Mouse (Mus musculus): Measurements from ENCODE around the gene Steap1. TPM values are rescaled to one million over a fixed set of nuclear protein-coding genes. Genes with fewer than 3 reads are reported as not detected.

Gene Steap1
- polyA plus RNA-seq (2014; fragmentation: Nextera tagmentation; extraction: Ambion mirVana), result 4.5 and 4.8 TPM in 2 replicates

DNA sequence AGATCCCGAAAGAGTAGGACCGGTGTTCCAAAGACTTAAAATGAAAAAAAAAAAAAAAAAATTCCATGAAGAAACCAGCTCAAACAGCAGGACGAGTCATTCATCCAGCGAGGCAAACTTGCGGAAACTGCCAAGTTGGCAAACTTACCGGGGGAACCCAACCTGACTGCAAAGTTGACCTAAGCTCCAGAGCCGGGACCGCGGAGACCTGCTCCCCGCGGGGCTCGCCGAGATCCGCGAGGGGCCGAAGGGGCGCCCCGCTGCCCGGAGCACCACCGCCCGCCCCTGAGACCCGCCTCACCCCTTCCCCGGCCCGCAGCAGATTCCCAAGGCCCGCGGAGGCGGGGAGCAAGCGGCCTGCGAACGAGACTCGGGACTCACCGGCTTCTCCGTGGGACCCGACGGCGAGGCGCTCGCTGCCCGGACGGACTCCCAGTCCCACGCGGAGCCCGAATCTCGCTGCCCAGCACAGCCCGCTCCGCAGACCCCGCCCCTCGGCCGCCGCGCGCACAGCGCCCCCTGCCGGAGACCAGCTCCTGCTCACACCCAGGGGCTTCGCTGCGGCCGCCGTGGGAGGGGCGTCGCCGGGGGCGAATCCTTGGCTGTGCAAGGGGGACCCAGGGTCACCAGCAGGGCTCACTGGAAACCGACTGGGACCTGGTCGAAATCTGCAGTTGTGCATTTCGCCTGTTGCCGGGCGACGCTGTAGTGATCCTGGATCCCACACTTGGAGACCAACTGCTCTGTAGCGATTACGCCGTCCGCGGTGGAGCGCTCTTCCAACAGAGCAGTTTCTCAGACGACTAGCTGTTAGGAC lies at the start of gene Steap1:
Steap1 (minus strand) TSS at position 461 of the 817 bp plus-strand sequence.
- under 1% methylated on average over 74 of the region's 75 CpGs for whole genome bisulfite sequencing
- Histone ChIP-seq H3K27me3 (ENCODE audit: control insufficient read depth, insufficient read depth, low read length) (no peaks in the 10 kb centered on the region; the same call in 1 of the 2 replicates), H3K4me3 (ENCODE audit: low read depth, low read length) (peak within 1 kb of the TSS; percentile 46), H3K36me3 (ENCODE audit: control insufficient read depth, insufficient read depth, low read length) (no peaks in the 10 kb centered on the region), H3K9ac (ENCODE audit: low read length) (peak within 1 kb of the TSS; percentile 57), H3K4me1 (replicated peaks; ENCODE audit: control insufficient read depth, insufficient read depth, low read length) (peaks cover 4% of the 10 kb centered on the region; the same call in 1 of the 2 replicates), H3K9me3 (ENCODE audit: control insufficient read depth, low read length) (no peaks in the 10 kb centered on the region), H3K27ac (ENCODE audit: low read depth, low read length) (no peak within 1 kb of the TSS), H3K4me2 (ENCODE audit: low read depth, low read length, severe bottlenecking) (peak within 1 kb of the TSS; percentile 65)
- DNase-seq (ENCODE audit: low spot score) (peak; percentile 97), ATAC-seq (replicated peaks; ENCODE audit: low FRiP score) (peak; percentile 98)

DNA sequence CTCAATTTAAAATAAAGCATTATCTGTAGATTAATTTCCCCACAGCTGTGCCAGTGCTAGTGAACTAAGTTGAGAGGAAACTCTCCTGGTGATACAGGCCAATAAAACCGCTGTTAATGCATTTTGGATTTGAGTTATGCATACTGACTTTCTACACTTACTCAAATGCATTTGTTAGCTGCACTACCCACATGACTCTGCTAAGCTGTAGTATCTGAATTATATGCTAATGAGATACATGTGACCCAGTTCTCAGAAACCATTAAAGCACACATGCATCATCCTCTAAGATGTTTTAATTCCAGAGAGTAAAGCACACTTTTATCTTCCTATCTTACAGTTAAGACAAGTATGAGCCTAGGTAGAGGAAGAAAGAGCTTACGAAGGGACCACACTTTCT lies 38.0 kb upstream of the Steap1 start:
- H3K27me3 ChIP-seq (ENCODE audit: control insufficient read depth, insufficient read depth, low read length), result no peaks in the 10 kb centered on the region
- no peak overlapping the region for H3K9ac ChIP-seq (ENCODE audit: low read length)
- no peak overlapping the region for H3K4me3 ChIP-seq (ENCODE audit: low read depth, low read length)
- ATAC-seq (replicated peaks; ENCODE audit: low FRiP score) (no peak), DNase-seq (ENCODE audit: low spot score) (no peak)
- no peaks in the 10 kb centered on the region for H3K9me3 ChIP-seq (ENCODE audit: control insufficient read depth, low read length)
- no peaks in the 10 kb centered on the region for H3K4me1 ChIP-seq (replicated peaks; ENCODE audit: control insufficient read depth, insufficient read depth, low read length)
- no peak overlapping the region for H3K27ac ChIP-seq (ENCODE audit: low read depth, low read length)
- no peaks in the 10 kb centered on the region for H3K36me3 ChIP-seq (ENCODE audit: control insufficient read depth, insufficient read depth, low read length)
- H3K4me2 ChIP-seq (ENCODE audit: low read depth, low read length, severe bottlenecking), result no peak overlapping the region
- WGBS, result 84% methylated on average over 2 of the region's 2 CpGs

DNA sequence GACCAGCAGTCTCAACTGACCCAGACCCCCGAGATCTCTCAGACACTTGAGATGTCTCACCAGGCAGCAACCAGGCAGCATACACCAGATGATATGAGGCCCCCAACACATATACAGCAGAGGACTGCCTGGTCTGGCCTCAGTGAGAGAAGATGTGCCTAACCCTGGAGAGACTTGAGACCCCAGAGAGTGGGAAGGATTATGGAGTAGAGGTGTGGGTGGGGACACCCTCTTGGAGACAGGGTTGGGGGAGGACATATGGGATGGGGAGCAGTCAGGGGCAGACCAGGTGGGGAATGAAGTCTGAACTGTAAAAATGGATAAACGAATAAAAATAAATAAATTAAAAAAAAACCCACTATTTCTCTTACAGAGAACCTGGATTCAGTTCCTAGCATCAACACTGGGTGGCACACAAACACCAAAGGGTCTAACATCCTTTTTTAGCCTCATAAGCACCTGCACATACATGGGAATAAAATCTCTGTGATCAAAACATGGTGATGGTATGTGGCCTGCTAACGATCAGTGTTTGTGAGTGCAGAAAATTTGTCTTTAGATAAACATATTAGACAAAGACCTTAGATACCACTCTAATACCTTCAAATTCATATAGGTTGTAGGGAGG lies 7.4 kb upstream of the Steap1 start:
- no peak overlapping the region for H3K27ac ChIP-seq (ENCODE audit: low read depth, low read length)
- ATAC-seq (replicated peaks; ENCODE audit: low FRiP score) (no peak; the same call in 1 of the 2 replicates), DNase-seq (ENCODE audit: low spot score) (no peak)
- H3K36me3 ChIP-seq (ENCODE audit: control insufficient read depth, insufficient read depth, low read length), result no peaks in the 10 kb centered on the region
- no peaks in the 10 kb centered on the region for H3K9me3 ChIP-seq (ENCODE audit: control insufficient read depth, low read length)
- no peak overlapping the region for H3K9ac ChIP-seq (ENCODE audit: low read length)
- no peaks in the 10 kb centered on the region for H3K27me3 ChIP-seq (ENCODE audit: control insufficient read depth, insufficient read depth, low read length)
- WGBS, result 74% methylated on average over 3 of the region's 3 CpGs
- H3K4me3 ChIP-seq (ENCODE audit: low read depth, low read length), result no peak overlapping the region
- no peak overlapping the region for H3K4me2 ChIP-seq (ENCODE audit: low read depth, low read length, severe bottlenecking)
- no peaks in the 10 kb centered on the region for H3K4me1 ChIP-seq (replicated peaks; ENCODE audit: control insufficient read depth, insufficient read depth, low read length)

DNA sequence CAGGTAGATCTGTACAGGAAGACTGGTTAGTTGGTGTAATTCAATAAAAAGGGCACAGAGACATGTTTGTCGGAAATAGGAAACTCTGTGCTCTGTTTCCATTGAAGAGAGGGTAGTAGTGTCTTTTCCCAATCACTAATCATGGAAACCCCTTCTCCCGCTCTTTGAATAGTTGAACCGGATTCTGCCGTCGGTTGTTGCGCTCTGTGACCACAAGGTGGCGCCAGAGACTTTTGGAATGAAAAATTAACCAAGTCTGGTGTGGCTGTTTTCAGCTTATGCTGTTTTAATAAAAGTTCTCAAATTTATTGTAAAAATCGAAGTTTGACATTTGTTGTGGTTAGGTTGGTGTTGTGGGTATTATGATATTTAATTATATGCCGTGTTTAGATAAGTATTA lies 5.9 kb upstream of the Steap1 start:
- H3K27ac ChIP-seq (ENCODE audit: low read depth, low read length), result no peak overlapping the region
- H3K36me3 ChIP-seq (ENCODE audit: control insufficient read depth, insufficient read depth, low read length), result no peaks in the 10 kb centered on the region
- H3K9ac ChIP-seq (ENCODE audit: low read length), result no peak overlapping the region
- no peaks in the 10 kb centered on the region for H3K4me1 ChIP-seq (replicated peaks; ENCODE audit: control insufficient read depth, insufficient read depth, low read length)
- 1% methylated on average over 9 of the region's 9 CpGs for WGBS
- ATAC-seq (replicated peaks; ENCODE audit: low FRiP score) (no peak; the same call in 1 of the 2 replicates), DNase-seq (ENCODE audit: low spot score) (peak; percentile 78)
- no peak overlapping the region for H3K4me2 ChIP-seq (ENCODE audit: low read depth, low read length, severe bottlenecking)
- H3K27me3 ChIP-seq (ENCODE audit: control insufficient read depth, insufficient read depth, low read length), result no peaks in the 10 kb centered on the region
- no peaks in the 10 kb centered on the region for H3K9me3 ChIP-seq (ENCODE audit: control insufficient read depth, low read length)
- H3K4me3 ChIP-seq (ENCODE audit: low read depth, low read length), result no peak overlapping the region

DNA sequence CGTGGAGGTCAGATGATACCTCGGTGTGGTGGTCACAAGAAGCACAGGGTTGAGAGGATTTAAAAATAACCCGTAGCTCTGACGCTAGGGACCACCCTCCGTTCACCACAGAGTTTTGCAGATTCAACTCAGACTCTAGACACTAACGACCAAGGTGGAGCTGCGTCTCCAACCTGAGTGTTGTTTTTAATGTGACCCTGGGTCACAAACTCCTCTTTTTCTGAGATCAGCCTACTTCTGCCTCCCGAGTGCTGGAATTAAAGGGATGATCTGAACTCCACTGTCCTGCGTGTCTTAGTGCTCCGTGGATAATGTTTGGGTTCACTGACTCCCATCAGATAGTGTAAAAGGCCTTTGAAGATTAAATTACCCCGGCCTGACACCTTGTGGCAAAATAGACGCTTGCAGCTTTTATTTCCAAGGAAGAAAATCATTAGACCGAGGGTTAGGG lies 671 bp upstream of the Steap1 start:
- under 1% methylated on average over 13 of the region's 13 CpGs for WGBS
- Histone ChIP-seq H3K4me2 (ENCODE audit: low read depth, low read length, severe bottlenecking) (peak overlapping the region; percentile 65), H3K9ac (ENCODE audit: low read length) (peak overlapping the region; percentile 57), H3K9me3 (ENCODE audit: control insufficient read depth, low read length) (no peaks in the 10 kb centered on the region), H3K4me3 (ENCODE audit: low read depth, low read length) (peak overlapping the region; percentile 46), H3K36me3 (ENCODE audit: control insufficient read depth, insufficient read depth, low read length) (no peaks in the 10 kb centered on the region), H3K27ac (ENCODE audit: low read depth, low read length) (no peak overlapping the region), H3K27me3 (ENCODE audit: control insufficient read depth, insufficient read depth, low read length) (no peaks in the 10 kb centered on the region; the same call in 1 of the 2 replicates), H3K4me1 (replicated peaks; ENCODE audit: control insufficient read depth, insufficient read depth, low read length) (peaks cover 4% of the 10 kb centered on the region; the same call in 1 of the 2 replicates)
- ATAC-seq (replicated peaks; ENCODE audit: low FRiP score) (peak; percentile 77), DNase-seq (ENCODE audit: low spot score) (no peak)

DNA sequence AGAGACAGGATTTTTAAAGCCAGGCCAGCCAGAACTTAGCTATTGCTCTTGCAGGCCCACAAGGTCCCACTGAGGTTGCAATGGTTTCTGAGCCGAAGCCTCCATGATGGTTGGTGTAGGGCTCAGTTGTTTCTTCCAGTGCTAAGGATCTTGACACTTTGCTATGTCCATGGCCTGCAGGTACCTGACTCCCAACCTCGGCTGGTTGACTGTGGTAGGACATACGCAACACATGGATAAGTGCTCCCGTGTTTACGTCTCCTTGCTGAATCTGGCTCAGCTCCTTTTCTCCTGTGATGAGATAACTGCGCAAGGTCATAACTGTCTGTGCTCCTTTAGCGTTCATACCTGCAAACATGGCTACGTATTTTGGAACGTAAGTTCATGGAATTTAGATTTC lies 14.7 kb downstream of the Steap1 start:
- ATAC-seq (replicated peaks; ENCODE audit: low FRiP score) (no peak), DNase-seq (ENCODE audit: low spot score) (no peak)
- Histone ChIP-seq H3K9me3 (ENCODE audit: control insufficient read depth, low read length) (no peaks in the 10 kb centered on the region), H3K27ac (ENCODE audit: low read depth, low read length) (no peak overlapping the region), H3K9ac (ENCODE audit: low read length) (no peak overlapping the region), H3K27me3 (ENCODE audit: control insufficient read depth, insufficient read depth, low read length) (no peaks in the 10 kb centered on the region), H3K4me3 (ENCODE audit: low read depth, low read length) (no peak overlapping the region), H3K4me1 (replicated peaks; ENCODE audit: control insufficient read depth, insufficient read depth, low read length) (no peaks in the 10 kb centered on the region), H3K4me2 (ENCODE audit: low read depth, low read length, severe bottlenecking) (no peak overlapping the region), H3K36me3 (ENCODE audit: control insufficient read depth, insufficient read depth, low read length) (no peaks in the 10 kb centered on the region)
- WGBS, result 98% methylated on average over 9 of the region's 9 CpGs

DNA sequence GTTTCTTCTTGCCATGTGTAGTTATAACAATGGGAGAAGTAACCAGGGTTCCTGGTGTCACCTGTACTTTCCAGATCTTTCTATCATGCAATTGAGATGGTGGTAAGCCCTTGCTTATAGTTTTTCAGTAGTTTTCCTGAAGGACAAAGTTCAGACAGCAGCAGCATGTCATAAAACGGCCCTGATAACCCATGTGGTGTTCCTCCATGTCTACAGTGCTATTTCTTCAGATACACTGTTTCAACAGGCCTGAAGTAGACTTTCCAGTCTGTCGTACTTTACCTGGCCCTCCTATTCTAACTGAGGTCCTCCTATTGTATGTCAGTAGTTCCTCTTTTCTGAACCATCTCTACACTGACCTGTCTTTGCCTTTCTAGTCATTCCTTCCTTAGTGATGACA lies 16.3 kb downstream of the Steap1 start:
- H3K4me1 ChIP-seq (replicated peaks; ENCODE audit: control insufficient read depth, insufficient read depth, low read length), result no peaks in the 10 kb centered on the region
- H3K9ac ChIP-seq (ENCODE audit: low read length), result no peak overlapping the region
- H3K27ac ChIP-seq (ENCODE audit: low read depth, low read length), result no peak overlapping the region
- no peaks in the 10 kb centered on the region for H3K27me3 ChIP-seq (ENCODE audit: control insufficient read depth, insufficient read depth, low read length)
- 85% methylated on average over 2 of the region's 2 CpGs for WGBS
- H3K4me3 ChIP-seq (ENCODE audit: low read depth, low read length), result no peak overlapping the region
- ATAC-seq (replicated peaks; ENCODE audit: low FRiP score), result no peak
- no peaks in the 10 kb centered on the region for H3K36me3 ChIP-seq (ENCODE audit: control insufficient read depth, insufficient read depth, low read length)
- no peak for DNase-seq (ENCODE audit: low spot score)
- H3K9me3 ChIP-seq (ENCODE audit: control insufficient read depth, low read length), result no peaks in the 10 kb centered on the region
- no peak overlapping the region for H3K4me2 ChIP-seq (ENCODE audit: low read depth, low read length, severe bottlenecking)

DNA sequence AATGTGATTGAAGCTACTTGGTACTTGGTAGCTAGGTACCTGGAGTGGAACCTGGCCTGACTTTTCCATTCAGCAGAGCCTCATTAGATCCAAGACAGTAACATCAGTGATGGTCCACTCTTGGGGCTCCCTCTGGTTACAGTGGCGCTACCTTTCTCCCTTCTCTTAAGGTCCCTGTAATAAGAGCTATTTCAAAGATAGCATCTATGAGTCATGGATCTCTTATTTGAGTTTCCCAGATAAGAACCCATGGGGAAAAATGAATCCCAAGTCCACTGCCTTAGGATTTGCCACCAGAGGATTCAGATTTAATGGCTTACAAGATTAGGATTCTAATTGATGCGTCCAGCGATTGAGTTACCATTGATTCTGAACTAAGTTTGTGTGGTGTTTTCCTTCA lies 16.9 kb downstream of the Steap1 start:
- Histone ChIP-seq H3K36me3 (ENCODE audit: control insufficient read depth, insufficient read depth, low read length) (no peaks in the 10 kb centered on the region), H3K9ac (ENCODE audit: low read length) (no peak overlapping the region), H3K9me3 (ENCODE audit: control insufficient read depth, low read length) (no peaks in the 10 kb centered on the region), H3K27ac (ENCODE audit: low read depth, low read length) (no peak overlapping the region), H3K4me3 (ENCODE audit: low read depth, low read length) (no peak overlapping the region), H3K27me3 (ENCODE audit: control insufficient read depth, insufficient read depth, low read length) (no peaks in the 10 kb centered on the region), H3K4me1 (replicated peaks; ENCODE audit: control insufficient read depth, insufficient read depth, low read length) (no peaks in the 10 kb centered on the region), H3K4me2 (ENCODE audit: low read depth, low read length, severe bottlenecking) (no peak overlapping the region)
- ATAC-seq (replicated peaks; ENCODE audit: low FRiP score), result no peak
- 90% methylated on average over 3 of the region's 3 CpGs for WGBS
- DNase-seq (ENCODE audit: low spot score), result no peak
